Mouse (Mus musculus) erythroblast, adult 5-6 weeks (primary cell): ENCODE data around the gene Fancd2. TPM values are rescaled to one million over a fixed set of nuclear protein-coding genes. Genes with fewer than 3 reads are reported as not detected.

Experiments
- ATAC-seq: replicated peaks from 2 replicates; pipeline ENCODE4 v1.8.0; 2016; ENCODE audit warnings: moderate number of reproducible peaks, mild to moderate bottlenecking, moderate TSS enrichment, inconsistent platforms; ENCODE audit not compliant: poor library complexity, low FRiP score, severe bottlenecking
- total RNA-seq, 2 experiments: library from RNA; stranded (forward) in 1 of 2; stranded (reverse) in 1 of 2; fragments of 150-400 nt in 1 of 2; fragments of 200-764, 138-1000 nt in 1 of 2; gene quantifications; 2 replicates each; pipeline versions ENCODE4 v1.2.3 to v1.2.4; 2015 to 2017; ENCODE audit warnings: low replicate concordance in 2 of 2

Fancd2 gene
- 27.8 and 40.3 TPM in 2 replicates for total RNA-seq (2015; ENCODE audit: low replicate concordance)
- total RNA-seq (2017; ENCODE audit: low replicate concordance) = 32.1 and 36.5 TPM in 2 replicates

DNA sequence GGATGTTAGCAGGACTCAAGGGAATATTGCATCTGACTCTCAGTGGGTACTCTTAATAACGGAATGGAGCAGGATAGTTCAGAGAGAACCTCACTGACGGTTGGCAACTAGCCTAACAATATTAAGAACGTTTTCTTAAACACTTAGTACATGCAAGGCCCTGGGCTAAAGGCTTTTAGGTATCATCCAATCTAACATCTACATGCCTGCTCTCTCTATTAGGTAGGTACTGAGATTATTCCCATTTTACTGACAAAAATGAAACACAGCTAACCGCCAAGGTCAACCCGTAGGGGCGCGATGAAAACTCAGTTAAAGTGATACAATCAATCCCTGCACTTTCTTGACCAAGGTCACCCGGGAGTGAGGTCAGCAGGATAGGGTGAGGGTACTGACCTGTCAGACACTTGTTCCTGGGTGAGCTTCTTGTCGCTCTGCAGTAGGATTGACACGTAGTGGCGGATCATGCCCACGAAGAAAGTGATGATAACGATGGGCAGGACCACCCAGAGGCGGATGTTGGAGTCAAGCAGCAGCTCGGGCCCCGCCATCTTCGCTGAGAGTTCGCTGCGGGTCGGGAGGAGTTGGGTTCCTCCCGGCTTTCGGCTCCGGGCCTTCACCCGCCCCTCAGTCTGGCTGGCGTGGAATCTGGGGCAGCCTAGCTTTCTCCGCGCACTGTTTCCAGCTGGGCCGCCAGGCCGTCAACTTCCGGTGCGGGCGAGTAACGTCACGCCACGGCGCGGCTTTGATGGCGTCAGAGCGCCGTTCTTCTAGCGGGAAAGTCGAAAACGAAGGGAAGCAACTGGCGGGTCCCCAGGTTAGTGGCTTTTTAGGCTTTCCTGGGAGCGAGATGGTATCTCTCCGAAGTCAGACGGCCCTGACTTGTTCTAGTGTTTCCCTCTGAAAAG lies at the start of gene Fancd2, which contains the start of gene Emc3:
Gene Fancd2, plus strand, starts transcription at position 751 of the 908 bp plus-strand sequence.
Gene Emc3, minus strand, starts transcription at position 721 of the 908 bp plus-strand sequence.
- ATAC-seq = peak; percentile 94

DNA sequence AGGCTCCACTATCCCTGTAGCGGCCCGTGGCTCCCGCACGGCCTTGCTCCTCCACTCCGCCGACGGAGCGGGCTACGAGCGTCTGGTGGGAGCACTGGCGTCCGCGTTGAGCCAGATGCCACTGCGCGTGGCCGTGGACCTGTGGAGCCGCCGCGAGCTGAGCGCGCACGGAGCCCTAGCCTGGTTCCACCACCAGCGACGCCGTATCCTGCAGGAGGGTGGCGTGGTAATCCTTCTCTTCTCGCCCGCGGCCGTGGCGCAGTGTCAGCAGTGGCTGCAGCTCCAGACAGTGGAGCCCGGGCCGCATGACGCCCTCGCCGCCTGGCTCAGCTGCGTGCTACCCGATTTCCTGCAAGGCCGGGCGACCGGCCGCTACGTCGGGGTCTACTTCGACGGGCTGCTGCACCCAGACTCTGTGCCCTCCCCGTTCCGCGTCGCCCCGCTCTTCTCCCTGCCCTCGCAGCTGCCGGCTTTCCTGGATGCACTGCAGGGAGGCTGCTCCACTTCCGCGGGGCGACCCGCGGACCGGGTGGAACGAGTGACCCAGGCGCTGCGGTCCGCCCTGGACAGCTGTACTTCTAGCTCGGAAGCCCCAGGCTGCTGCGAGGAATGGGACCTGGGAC lies 48.9 kb upstream of the Fancd2 start:
- ATAC-seq = peak; percentile 32

DNA sequence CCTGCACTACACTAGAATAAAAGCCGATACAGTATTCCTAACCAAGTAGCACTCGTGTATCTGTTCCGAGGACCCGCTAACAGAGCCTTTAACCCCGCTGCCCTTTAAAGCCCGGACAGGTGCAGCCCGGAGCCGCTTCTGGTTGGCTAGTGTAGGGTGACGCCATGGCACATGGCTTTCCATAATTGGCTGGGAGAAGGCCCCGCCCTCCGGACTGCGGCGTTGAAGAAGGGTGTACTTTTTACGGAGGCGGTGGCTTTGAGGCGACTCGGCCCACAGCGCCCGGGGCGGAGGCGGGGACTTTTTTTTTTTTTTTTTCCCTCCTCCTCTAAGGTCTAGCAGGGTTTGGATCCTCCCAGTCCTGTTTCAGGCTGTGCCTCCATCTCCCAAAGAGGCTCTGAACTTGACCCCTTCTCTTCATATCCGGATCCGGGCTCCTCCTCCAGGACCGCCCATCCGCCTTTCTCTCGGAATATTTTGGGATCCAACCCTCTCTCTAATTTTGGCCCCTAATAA lies 48.3 kb upstream of the Fancd2 start, which contains the start of gene Creld1:
Gene Creld1, plus strand, starts transcription at position 198 of the 516 bp plus-strand sequence.
- ATAC-seq = peak; percentile 93

DNA sequence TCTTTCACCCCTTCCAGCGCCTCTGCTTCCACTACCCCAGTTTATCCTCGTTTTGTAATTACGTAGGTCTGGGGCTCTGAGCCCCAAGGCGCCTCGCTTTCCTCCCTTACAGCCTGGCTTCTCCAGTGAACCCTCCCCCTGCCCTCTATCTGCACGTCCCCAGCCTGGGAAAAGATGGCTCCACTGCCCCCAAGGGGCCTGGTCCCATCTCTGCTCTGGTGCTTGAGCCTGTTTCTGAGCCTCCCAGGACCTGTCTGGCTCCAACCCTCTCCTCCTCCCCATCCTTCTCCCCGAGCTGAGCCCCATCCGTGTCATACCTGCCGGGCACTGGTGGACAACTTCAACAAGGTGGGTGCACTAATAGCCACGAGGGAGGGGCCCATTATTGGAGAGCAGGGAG lies 47.8 kb upstream of the Fancd2 start:
- ATAC-seq = 0 out of 2 replicates have a peak, but pooled peaks have one; percentile 8

DNA sequence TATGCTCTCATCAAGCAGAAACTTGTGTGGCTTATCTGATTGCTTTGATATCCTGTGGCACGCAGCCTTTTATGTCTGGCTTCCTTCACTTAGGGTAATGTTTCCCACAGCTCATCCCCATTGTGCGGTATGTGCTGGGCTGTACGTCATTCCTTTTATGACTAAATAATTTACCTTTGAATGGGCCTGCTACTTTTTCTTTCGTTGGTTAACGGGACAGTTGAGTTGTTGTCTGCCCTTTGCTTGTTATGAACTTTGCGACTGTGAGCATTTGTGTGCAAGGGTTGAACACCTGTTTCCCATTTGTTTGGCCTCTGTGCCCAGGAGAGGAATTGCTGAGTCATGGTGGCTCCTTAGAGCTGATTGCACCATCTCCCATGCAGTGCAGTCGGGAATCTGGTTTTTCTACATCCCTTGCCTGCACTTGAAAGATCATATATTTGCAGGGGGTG lies 44.3 kb upstream of the Fancd2 start:
- no peak for ATAC-seq

DNA sequence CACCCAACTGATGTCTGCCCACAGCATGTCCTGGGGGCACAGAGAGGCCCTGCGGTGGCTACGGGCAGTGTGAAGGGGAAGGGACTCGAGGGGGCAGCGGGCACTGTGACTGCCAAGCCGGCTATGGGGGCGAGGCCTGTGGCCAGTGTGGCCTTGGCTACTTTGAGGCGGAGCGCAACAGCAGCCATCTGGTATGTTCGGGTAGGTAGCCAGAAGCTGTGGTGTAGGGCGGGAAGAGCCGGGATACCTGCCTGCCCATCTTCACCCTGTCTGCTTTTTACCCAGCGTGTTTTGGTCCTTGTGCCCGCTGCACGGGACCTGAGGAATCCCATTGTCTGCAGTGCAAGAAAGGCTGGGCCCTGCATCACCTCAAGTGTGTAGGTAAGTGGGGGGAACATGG lies 42.1 kb upstream of the Fancd2 start:
- ATAC-seq = no peak

DNA sequence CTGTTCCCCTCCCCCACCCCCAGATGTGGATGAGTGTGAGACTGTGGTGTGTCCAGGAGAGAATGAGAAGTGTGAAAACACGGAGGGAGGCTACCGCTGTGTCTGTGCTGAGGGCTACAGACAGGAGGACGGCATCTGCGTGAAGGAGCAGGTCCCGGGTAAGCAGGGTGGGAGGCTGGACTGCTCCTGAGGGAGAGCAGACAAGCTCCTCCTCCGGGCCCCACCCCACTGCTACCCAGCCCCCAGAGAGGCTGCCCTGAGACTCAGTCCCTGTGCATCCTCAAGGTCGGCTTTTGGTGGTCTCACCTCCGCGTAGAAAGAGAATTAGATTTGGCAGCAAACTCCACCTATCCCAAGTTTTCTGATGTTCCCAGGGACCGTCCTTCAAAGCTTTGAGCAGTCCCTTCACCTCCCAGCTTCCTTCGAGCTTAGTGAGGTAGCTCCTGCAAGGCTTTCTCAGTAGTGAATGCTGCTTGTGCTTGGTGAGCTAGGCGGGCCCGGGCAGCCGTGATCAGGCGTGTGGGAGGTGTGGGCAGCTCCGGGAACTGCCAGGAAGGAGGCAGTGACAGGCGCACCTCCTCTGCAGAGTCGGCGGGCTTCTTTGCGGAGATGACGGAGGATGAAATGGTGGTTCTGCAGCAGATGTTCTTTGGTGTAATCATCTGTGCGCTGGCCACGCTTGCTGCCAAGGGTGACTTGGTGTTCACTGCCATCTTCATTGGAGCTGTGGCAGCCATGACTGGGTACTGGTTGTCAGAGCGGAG lies 39.2 kb upstream of the Fancd2 start:
- ATAC-seq = no peak

DNA sequence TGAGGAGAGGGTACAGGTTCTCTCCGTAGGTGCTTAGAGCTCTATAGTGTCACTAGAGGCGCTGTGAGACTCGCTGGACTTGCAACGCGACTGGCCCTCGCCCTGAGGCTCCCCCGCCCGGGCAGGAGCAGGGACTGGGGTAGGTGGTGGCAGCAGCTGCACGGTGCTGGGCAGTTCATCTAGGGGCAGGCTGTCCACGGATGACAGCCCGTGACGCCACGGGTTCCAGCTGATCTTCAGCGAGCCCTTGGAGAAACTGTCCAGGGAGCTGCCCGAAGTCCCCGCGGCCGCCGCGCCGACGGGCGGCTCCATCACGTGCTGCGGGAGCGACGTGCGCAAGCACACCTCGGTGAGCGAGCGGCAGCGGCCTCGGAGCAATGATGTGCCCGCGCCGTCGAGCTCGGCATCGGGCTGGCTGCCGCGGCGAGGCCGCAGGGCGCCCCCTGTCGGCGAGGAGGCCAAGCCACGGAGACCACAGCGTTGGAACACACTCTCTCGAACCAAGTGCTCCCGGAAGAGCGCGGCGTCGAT lies 37.2 kb upstream of the Fancd2 start:
- peak; percentile 71 for ATAC-seq

DNA sequence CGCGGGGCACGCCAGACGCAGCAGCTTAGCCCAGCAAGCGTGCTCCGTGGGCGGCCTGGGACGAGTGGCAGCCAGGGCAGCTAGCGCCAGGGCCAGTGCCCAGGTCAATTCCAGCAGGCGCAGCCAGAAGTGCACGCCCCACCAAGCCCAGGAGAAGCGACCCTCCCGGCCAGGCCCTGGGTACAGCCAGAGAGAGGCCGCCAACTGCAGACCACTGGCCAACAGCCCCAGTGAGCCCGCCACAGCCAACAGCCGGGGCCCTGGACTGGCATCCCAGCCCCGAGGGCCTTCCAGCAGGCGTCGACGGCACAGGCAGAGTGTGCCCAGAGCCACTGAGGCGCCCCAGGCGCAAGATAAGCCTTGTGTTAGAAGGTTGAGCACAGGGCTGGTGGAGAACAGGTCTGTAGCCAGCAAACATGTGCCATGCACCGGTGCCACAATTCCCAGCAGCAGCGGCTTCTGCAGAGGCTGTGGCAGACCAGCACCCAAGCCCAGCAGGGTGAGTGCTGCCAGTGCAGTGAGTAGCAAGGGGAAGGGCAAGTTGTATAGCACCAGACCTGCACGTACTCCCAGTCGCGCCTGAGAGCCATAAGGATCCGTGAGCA lies 36.3 kb upstream of the Fancd2 start:
- no peak for ATAC-seq

DNA sequence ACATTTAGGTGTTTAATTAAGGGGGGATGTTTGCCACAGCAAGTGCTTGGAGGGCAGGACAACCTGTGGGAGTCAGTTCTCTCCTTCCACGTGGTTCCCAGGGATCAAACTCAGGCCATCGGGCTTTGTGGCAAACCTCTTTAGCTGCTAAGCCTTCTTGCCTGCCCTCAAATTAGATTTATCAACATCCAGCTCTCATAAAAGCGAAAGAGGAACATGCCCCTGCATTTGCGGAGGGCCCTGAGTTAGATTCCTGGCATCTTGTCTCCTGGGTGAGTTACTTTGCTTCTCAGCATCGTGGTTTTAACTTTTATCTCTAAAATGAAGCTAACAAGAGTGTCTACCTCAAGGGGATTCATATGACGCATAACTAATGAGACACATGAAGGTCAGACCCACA lies 32.1 kb upstream of the Fancd2 start:
- no peak for ATAC-seq

DNA sequence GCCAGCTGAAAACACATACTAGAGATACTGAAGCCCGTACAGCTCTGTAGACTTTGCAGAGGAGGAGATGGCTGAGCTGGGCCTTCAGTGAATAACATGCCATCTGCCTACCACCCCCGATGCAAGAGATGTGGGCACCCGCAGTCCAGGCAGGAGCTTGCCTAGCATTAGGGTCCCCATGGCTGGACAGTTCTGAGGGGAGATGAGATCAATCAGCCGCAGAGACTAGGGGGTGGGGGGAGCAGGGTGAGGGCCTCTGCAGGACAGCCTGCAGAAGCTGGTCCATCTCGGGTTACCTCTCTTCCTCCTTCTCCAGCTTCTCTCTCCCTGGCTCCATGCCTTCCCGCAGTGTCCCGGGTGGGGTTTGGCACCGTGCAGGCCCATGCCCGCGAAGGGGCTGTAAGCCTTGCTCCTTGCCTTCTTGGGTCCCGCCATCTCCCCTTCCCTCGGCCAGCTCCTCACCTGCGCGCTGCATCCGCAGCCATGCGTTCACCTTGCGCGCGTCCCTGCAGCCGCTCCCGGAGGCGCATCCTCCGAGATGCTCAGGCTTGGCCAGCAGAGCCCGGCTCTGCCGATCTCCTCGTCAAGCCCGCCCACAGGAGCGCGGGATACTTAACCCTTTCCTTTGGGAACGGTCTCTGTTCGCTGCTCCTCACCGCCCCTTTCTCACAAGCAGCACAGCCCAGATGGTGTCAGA lies 29.9 kb upstream of the Fancd2 start, which contains the start of gene Prrt3:
Gene Prrt3, minus strand, starts transcription at position 544 of the 697 bp plus-strand sequence.
- no peak for ATAC-seq

DNA sequence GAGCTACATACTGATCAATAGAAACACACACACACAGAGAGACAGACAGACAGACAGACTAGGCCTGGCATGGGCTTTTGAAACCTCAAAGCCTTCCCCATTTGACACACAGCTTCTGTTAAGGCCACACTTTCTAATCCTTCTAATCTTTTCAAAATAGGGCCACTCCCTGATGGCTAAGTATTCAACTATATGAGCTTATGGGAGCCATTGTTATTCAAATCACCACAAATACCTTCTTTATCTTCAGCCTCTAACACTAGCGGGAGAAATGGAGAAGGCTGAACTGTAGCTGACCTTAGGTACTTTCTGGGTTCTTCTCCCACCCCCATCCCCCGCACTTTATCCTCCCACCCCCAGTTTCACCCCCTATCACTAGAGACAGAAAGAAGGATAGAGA lies 28.7 kb upstream of the Fancd2 start:
- no peak for ATAC-seq

DNA sequence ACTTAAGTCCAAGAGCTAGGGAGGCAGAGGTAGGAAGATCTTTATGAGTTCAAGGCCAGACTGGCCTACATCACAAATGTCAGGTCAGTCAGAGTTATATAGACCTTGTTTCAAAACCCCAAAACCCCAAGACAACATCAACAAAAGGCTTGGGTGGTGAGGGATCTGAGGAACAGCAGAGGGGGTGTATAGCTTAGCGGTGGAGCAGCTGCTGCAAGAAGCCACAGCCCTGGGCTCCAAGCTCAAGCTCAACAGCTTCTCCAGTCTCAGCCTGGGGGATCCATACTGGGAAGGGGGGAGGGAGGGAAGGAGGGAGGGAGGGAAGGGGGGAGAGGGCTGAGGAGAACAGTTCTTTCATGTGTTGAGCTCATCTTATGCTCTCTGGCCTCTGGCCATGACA lies 25.8 kb upstream of the Fancd2 start:
- ATAC-seq = no peak

DNA sequence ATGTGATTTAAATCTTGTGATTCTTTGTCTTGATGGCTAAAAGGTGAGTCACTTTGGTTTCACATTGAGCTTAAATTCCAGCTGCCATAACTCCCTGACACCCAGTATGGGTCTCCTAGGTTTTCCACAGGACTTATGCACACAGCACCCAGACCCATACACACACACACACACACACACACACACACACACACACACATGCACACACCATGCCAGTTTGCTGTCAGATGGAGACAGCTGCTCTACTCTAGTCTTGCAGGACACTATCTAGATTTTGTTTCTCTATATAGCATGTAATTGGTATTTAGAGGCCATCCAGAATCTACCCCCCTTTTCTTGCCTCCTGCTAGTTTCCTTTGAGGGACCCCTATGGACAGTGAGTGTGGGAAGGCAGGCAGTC lies 24.4 kb upstream of the Fancd2 start:
- ATAC-seq = no peak

DNA sequence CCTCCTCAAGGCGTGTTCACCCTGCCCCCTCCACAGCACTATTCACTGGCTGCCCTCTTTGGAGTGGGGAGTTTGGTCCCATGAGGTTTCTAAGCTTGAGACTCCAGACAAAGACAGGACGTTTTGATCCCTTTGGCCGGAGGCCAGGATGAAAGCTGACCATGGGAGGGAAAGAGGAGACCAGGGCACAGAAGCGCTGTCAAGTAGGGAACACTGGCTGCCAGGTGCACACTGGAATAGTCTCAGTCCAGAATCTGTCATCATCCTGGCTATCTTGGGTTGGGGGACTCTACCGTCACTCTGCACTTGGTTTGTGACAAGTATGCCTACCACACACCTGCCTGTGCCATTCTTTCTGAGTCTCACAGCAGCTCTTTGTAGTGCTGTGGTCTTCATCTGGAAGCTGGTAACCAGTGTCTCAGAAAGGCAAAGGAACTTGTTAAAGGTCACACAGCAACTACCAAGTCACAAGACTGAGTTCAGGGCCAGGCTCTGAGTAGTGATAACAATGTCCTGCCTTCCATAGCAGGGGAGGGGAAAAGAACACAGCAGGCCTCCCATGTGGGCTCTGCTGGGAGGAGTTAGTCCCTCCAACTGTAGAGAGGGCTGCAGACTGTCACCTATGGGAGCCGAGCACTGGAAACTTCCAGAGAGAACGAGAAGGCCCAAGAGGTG lies 23.1 kb upstream of the Fancd2 start:
- no peak for ATAC-seq

DNA sequence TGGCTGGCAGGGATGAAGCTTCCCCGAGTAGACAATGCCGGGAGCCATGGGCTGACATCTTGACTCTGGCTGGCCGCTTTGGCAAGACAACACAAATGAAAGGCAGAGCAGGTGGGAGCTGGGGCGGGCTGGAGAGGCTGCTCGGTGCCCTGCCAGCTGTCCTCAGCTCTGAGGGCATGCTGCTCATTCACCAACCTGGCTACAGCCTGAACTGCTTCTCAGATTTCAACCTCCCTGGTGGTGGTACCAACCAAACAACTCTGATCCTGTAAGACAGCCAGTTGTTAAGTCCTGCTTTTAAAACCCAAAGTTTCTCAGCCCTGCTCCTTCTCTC lies 22.6 kb upstream of the Fancd2 start:
- ATAC-seq = no peak

DNA sequence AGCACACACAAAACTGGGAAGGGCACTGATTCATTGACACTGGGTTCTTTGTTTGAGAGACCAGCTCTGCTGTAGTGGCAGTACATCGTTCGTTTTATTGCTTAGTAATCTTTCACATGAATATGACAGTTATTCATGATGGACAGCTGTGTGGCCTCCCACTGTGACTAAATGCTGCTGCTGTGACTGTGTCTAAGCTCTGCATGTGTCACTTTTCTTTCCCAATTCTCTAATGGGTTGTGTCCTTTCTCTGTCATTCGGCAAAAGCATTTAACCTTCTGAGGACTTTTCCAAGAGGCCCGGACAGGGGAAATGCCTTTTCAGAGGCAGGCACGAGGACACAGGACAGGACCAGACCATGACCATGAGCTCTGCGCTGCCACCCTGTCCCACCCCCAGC lies 17.5 kb upstream of the Fancd2 start:
- no peak for ATAC-seq

DNA sequence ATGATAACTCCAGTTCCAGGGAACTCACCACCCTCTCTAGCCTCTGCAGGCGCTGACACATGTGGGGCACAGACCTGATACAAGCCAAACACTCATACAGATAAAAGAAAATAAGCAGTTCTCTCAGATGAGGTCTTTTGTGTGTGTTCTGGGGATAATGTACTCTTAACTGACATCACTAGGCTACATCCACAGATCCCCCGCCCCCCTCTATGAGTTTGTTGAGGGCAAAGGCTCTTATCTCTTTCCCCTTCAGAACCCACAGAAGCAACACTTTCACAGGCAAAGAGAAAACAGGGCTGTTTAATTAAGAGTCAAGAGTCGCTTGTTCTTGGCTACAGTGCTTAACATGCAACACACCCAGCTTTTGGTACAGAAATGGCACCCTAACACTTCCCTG lies 16.9 kb upstream of the Fancd2 start:
- ATAC-seq = no peak
